Mouse (Mus musculus) liver, postnatal 0 days (tissue): ENCODE data around the gene Zfp709. TPM values are rescaled to one million over a fixed set of nuclear protein-coding genes. Genes with fewer than 3 reads are reported as not detected.
"Not testable (repeated sequence)": the region's sequence is repeated elsewhere in the genome, so short reads cannot be mapped to it uniquely, and the experiment has no call there.

ENCODE experiments used
- ATAC-seq: fragments of 200-750 bp; cut with Nextera tagmentation; 2 replicates; pipeline ENCODE4 v1.8.0; 2017; ENCODE audit warnings: mild to moderate bottlenecking, moderate library complexity
- DNase-seq: peaks from one replicate; pipeline ENCODE4 v3.0.0-alpha.2; 2016
- H3K27ac ChIP-seq: fragments of 300-500 bp; sonication (generic); 2 replicates; pipeline ENCODE4 v1.5.1; 2014; ENCODE audit warnings: antibody characterized with exemption, moderate library complexity, mild to moderate bottlenecking, low read depth
- H3K27me3 ChIP-seq: fragments of 300-500 bp; sonication (generic); 2 replicates; pipeline ENCODE4 v1.6.1; 2014; ENCODE audit warnings: low read length, control low read depth, mixed read lengths; ENCODE audit not compliant: insufficient read depth
- H3K36me3 ChIP-seq: fragments of 300-500 bp; sonication (generic); replicated peaks from 2 replicates; pipeline ENCODE4 v1.6.1; 2014; ENCODE audit warnings: mild to moderate bottlenecking, control low read depth, low read length, moderate library complexity, mixed read lengths; ENCODE audit not compliant: insufficient read depth
- H3K4me1 ChIP-seq: fragments of 300-500 bp; sonication (generic); 2 replicates; pipeline ENCODE4 v1.6.1; 2014; ENCODE audit warnings: antibody characterized with exemption, mild to moderate bottlenecking, control low read depth; ENCODE audit not compliant: insufficient read depth
- H3K4me2 ChIP-seq: fragments of 300-500 bp; sonication (generic); 2 replicates; pipeline ENCODE4 v1.6.1; 2014; ENCODE audit warnings: low read depth, mild to moderate bottlenecking, low read length, moderate library complexity, mixed read lengths
- H3K4me3 ChIP-seq: fragments of 300-500 bp; sonication (generic); 2 replicates; pipeline ENCODE4 v1.5.1; 2014; ENCODE audit warnings: low read depth, low read length
- H3K9ac ChIP-seq: fragments of 300-500 bp; sonication (generic); replicated peaks from 2 replicates; pipeline ENCODE4 v1.6.1; 2014; ENCODE audit warnings: mild to moderate bottlenecking, moderate library complexity
- H3K9me3 ChIP-seq: fragments of 300-500 bp; sonication (generic); 2 replicates; pipeline ENCODE4 v1.6.1; 2016; ENCODE audit warnings: mild to moderate bottlenecking, control low read depth, low read length, mixed read lengths
- CTCF ChIP-seq: sonication (generic); IDR thresholded peaks from 2 replicates; pipeline ENCODE4 v1.5.1; 2016; ENCODE audit warnings: antibody characterized with exemption, low read depth
- EP300 ChIP-seq: IDR thresholded peaks from 2 replicates; pipeline ENCODE4 v1.6.1; 2016; ENCODE audit warnings: antibody characterized with exemption, low read depth, mild to moderate bottlenecking
- WGBS: fragments of 180-500 bp; shearing (Covaris S2); extraction: QIAGEN DNeasy Blood & Tissue Kit; methylation state at CpG from one replicate; pipeline ENCODE4 v1.1.7; 2014; ENCODE audit not compliant: insufficient replicate concordance; 5-methylcytosine and 5-hydroxymethylcytosine counted together
- polyA plus RNA-seq: library from polyadenylated mRNA; unstranded; fragments of >200 nt; fragmentation: Nextera tagmentation; extraction: Ambion mirVana; gene quantifications from 2 replicates; pipeline ENCODE4 v1.2.1, GENCODE M21; 2015

Zfp709 gene
- polyA plus RNA-seq = 1.8 and 1.9 TPM in 2 replicates

- peak within 1 kb of the TSS; percentile 97 for H3K4me2 ChIP-seq
- peak within 1 kb of the TSS; percentile 89 for H3K9ac ChIP-seq
- DNase-seq (peak; percentile 76), ATAC-seq (peak; percentile 93)
- no peak for TF ChIP-seq EP300
- no peak for TF ChIP-seq CTCF
- WGBS = 3% methylated on average over 44 of the region's 45 CpGs
- H3K9me3 ChIP-seq = peaks cover 17% of the 10 kb centered on the region
- peaks cover 4% of the 10 kb centered on the region; the same call in 1 of the 2 replicates for H3K36me3 ChIP-seq
- H3K4me1 ChIP-seq = peaks cover 10% of the 10 kb centered on the region
- peak within 1 kb of the TSS; percentile 82 for H3K4me3 ChIP-seq
- H3K27me3 ChIP-seq = no peaks in the 10 kb centered on the region
- H3K27ac ChIP-seq = peak within 1 kb of the TSS; percentile 82
These were observed at the start of gene Zfp709 for GRCm38 (mm10) chr8:71881618-71882274. Zfp709 (plus strand) TSS chr8:71882019.

- not testable (repeated sequence) for H3K4me3 ChIP-seq, H3K9me3 ChIP-seq, H3K4me2 ChIP-seq, H3K27me3 ChIP-seq, DNase-seq, ATAC-seq, H3K36me3 ChIP-seq, H3K9ac ChIP-seq, H3K4me1 ChIP-seq, H3K27ac ChIP-seq
- 73% methylated on average over 4 of the region's 4 CpGs for WGBS
These were observed 43.6 kb upstream of the Zfp709 start for GRCm38 (mm10) chr8:71838207-71838606.

- not testable (repeated sequence) for H3K4me3 ChIP-seq, H3K9me3 ChIP-seq, ATAC-seq, H3K4me2 ChIP-seq, H3K9ac ChIP-seq, H3K27me3 ChIP-seq, H3K36me3 ChIP-seq, H3K27ac ChIP-seq, DNase-seq, H3K4me1 ChIP-seq
- 75% methylated on average over 3 of the region's 3 CpGs for WGBS
These were observed 40.5 kb upstream of the Zfp709 start for GRCm38 (mm10) chr8:71841201-71841817.

- not testable (repeated sequence) for H3K4me3 ChIP-seq, H3K27me3 ChIP-seq, H3K36me3 ChIP-seq, DNase-seq, H3K4me1 ChIP-seq, H3K27ac ChIP-seq, ATAC-seq, H3K9ac ChIP-seq, H3K4me2 ChIP-seq, H3K9me3 ChIP-seq
- WGBS = 65% methylated on average over 2 of the region's 2 CpGs
These were observed 39.3 kb upstream of the Zfp709 start for GRCm38 (mm10) chr8:71842476-71842875.

- H3K4me2 ChIP-seq, H3K9ac ChIP-seq, ATAC-seq: not testable (repeated sequence)
These were observed 37.4 kb upstream of the Zfp709 start for GRCm38 (mm10) chr8:71844453-71844852.

DNA sequence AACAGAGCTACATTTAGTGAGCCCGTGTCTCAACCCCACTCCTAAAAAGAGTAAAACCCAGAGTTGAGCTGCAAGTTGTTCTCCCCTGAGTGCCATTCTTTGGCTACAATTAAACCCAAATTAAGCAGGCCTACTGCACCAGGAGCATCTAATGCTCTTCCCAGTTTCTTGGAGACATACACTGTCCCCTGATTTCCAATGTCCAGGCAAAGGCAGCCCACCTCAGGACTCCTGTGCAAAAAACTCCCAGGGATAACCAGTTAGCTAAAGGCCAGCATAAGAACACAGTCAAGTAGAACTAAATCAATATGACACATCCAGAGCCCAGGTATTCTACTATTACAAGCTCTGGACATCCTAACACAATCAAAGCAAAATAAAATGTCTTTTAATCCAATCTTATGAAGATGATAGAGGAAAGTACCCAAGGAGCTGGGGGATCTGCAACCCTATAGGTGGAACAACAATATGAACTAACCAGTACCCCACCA is 35.8 kb upstream of the Zfp709 start:
- not testable (repeated sequence) for H3K27ac ChIP-seq, H3K27me3 ChIP-seq, DNase-seq, ATAC-seq, H3K36me3 ChIP-seq, H3K4me3 ChIP-seq, H3K9ac ChIP-seq, H3K4me2 ChIP-seq, H3K4me1 ChIP-seq, H3K9me3 ChIP-seq
- WGBS = 73% methylated on average over 1 of the region's 1 CpGs

More at GRCm38 (mm10) chr8:71844453-71844852, 37.4 kb upstream of the Zfp709 start:
- not testable (repeated sequence) for H3K27ac ChIP-seq, H3K4me3 ChIP-seq, DNase-seq, H3K9me3 ChIP-seq, H3K36me3 ChIP-seq, H3K27me3 ChIP-seq, H3K4me1 ChIP-seq
- 53% methylated on average over 1 of the region's 1 CpGs for WGBS

- H3K9ac ChIP-seq, H3K36me3 ChIP-seq, H3K27ac ChIP-seq, DNase-seq, H3K9me3 ChIP-seq, H3K4me3 ChIP-seq, H3K4me2 ChIP-seq, ATAC-seq, H3K4me1 ChIP-seq, H3K27me3 ChIP-seq: not testable (repeated sequence)
- WGBS = 77% methylated on average over 2 of the region's 2 CpGs
These were observed 35.1 kb upstream of the Zfp709 start for GRCm38 (mm10) chr8:71846745-71847144.

GRCm38 (mm10) chr8:71851014-71851413 is 30.8 kb upstream of the Zfp709 start:
- not testable (repeated sequence) for H3K9me3 ChIP-seq, H3K4me3 ChIP-seq, H3K4me1 ChIP-seq, H3K27me3 ChIP-seq, H3K27ac ChIP-seq, DNase-seq, H3K36me3 ChIP-seq, H3K4me2 ChIP-seq, H3K9ac ChIP-seq, ATAC-seq
- WGBS = 63% methylated on average over 1 of the region's 1 CpGs

GRCm38 (mm10) chr8:71853360-71853759 is 28.5 kb upstream of the Zfp709 start:
- not testable (repeated sequence) for H3K36me3 ChIP-seq, H3K27me3 ChIP-seq, DNase-seq, H3K9ac ChIP-seq, ATAC-seq, H3K4me2 ChIP-seq, H3K9me3 ChIP-seq, H3K4me1 ChIP-seq, H3K27ac ChIP-seq, H3K4me3 ChIP-seq
